Mouse (Mus musculus) heart, embryonic 13.5 days (tissue): ENCODE results near the gene Trpc7. TPM values are rescaled to one million over a fixed set of nuclear protein-coding genes. Genes with fewer than 3 reads are reported as not detected.

ENCODE experiments used
- ATAC-seq: fragments of 200-750 bp; cut with Nextera tagmentation; 2 replicates; pipeline ENCODE4 v1.8.0; 2017; ENCODE audit warnings: moderate TSS enrichment; ENCODE audit not compliant: insufficient number of reproducible peaks, low FRiP score, low TSS enrichment; ENCODE audit errors: extremely low read depth
- H3K27ac ChIP-seq: fragments of 300-500 bp; sonication (generic); replicated peaks from 2 replicates; pipeline ENCODE4 v1.5.1; 2015; ENCODE audit warnings: moderate library complexity, mild to moderate bottlenecking, inconsistent platforms
- H3K27me3 ChIP-seq: fragments of 300-500 bp; sonication (generic); replicated peaks from 2 replicates; pipeline ENCODE4 v1.6.1; 2015; ENCODE audit warnings: mild to moderate bottlenecking, inconsistent platforms
- H3K36me3 ChIP-seq: fragments of 300-500 bp; sonication (generic); 2 replicates; pipeline ENCODE4 v1.6.1; 2015; ENCODE audit warnings: mild to moderate bottlenecking, inconsistent platforms
- H3K4me1 ChIP-seq: fragments of 300-500 bp; sonication (generic); 2 replicates; pipeline ENCODE4 v1.6.1; 2015; ENCODE audit warnings: inconsistent platforms
- H3K4me2 ChIP-seq: fragments of 300-500 bp; sonication (generic); 2 replicates; pipeline ENCODE4 v1.6.1; 2015; ENCODE audit warnings: inconsistent platforms, mild to moderate bottlenecking, moderate library complexity
- H3K4me3 ChIP-seq: fragments of 300-500 bp; sonication (generic); 2 replicates; pipeline ENCODE4 v1.5.1; 2015; ENCODE audit warnings: moderate library complexity, mild to moderate bottlenecking, inconsistent platforms
- H3K9ac ChIP-seq: fragments of 300-500 bp; sonication (generic); 2 replicates; pipeline ENCODE4 v1.6.1; 2015; ENCODE audit warnings: inconsistent platforms, mild to moderate bottlenecking, moderate library complexity
- H3K9me3 ChIP-seq: fragments of 300-500 bp; sonication (generic); 2 replicates; pipeline ENCODE4 v1.6.1; 2016; ENCODE audit warnings: inconsistent platforms
- WGBS: fragments of 180-500 bp; shearing (Covaris S2); methylation state at CpG from one replicate; pipeline ENCODE4 v1.1.7; 2015; ENCODE audit warnings: mixed read lengths; 5-methylcytosine and 5-hydroxymethylcytosine counted together
- polyA plus RNA-seq: library from polyadenylated mRNA; unstranded; fragments of >200 nt; fragmentation: Nextera tagmentation; extraction: Ambion mirVana; gene quantifications from 2 replicates; pipeline ENCODE4 v1.2.1, GENCODE M21; 2015

Trpc7 gene
- polyA plus RNA-seq, 1 experiment from 2014 or later = 0.05 TPM

DNA sequence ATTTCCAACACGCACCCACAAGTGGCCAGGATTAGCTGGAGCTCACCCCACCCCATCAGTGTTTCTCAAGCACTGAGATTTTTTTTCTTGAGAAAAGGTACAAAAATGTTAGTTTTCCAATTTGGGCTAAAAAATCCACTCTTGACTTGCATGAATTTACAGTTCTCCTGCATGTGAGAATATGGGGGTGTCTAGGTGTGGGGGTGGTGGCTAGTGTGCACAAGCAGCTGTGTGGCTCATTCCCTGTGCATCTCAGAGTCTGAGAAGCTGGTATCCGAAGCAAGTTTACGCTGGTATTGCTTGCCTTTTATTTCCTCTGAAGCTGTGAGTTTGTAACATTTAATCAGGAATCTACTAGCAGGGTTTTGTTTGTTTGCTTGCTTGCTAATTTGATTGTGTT is 105.1 kb downstream of the Trpc7 start:
- Histone ChIP-seq H3K4me3 (no peak overlapping the region), H3K36me3 (no peaks in the 10 kb centered on the region), H3K27me3 (peaks cover 3% of the 10 kb centered on the region; the same call in 1 of the 2 replicates), H3K27ac (no peak overlapping the region), H3K4me1 (peaks cover 17% of the 10 kb centered on the region), H3K4me2 (no peak overlapping the region), H3K9ac (no peak overlapping the region), H3K9me3 (no peaks in the 10 kb centered on the region)
- WGBS = 90% methylated on average over 3 of the region's 3 CpGs
- ATAC-seq = no peak

DNA sequence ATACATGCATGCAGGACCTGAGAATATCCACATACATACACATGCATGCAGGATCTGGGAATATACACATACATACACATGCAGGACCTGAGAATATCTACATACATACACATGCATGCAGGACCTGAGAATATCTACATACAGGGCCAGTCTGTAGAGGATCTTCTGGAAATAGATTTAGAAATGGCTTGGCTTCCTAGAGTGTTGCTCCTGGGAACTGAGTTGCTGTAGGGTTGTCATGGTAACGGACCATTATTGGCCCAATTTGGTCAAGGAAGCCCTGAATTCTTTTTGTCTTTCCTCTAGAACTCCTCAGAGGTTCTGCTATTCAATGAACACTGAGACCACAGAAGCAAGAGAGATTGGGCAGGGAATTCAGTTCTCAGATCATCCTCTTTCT is 113.2 kb downstream of the Trpc7 start:
- peaks cover 4% of the 10 kb centered on the region; the same call in 1 of the 2 replicates for H3K9me3 ChIP-seq
- H3K9ac ChIP-seq = no peak overlapping the region
- no peak overlapping the region for H3K4me3 ChIP-seq
- peaks cover 36% of the 10 kb centered on the region for H3K4me1 ChIP-seq
- H3K27ac ChIP-seq = no peak overlapping the region
- no peak for ATAC-seq
- 78% methylated on average over 1 of the region's 1 CpGs for WGBS
- H3K4me2 ChIP-seq = no peak overlapping the region
- H3K36me3 ChIP-seq = no peaks in the 10 kb centered on the region
- no peaks in the 10 kb centered on the region for H3K27me3 ChIP-seq

DNA sequence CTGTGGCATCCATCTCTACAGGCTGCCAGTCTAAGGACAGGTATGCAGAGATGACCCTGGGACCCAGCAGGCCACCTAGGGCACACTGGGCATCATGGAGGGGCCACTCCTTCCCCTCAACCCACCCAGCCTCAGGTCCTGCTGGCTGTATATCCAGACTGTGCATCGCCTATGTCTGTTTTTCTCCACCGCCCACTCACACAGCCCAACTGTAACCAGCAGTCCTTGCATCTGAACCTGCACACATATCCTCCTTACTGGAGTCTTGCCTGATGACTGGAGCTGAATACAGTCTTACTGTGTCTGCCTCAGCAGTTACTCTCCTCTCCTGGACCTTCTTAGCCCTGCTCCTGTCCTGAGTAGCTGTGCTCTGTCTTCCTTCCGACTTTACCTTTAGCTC is 114.1 kb downstream of the Trpc7 start:
- 74% methylated on average over 3 of the region's 3 CpGs for WGBS
- Histone ChIP-seq H3K4me1 (peaks cover 45% of the 10 kb centered on the region), H3K9me3 (peaks cover 4% of the 10 kb centered on the region; the same call in 1 of the 2 replicates), H3K4me3 (no peak overlapping the region), H3K4me2 (no peak overlapping the region), H3K27me3 (no peaks in the 10 kb centered on the region), H3K27ac (no peak overlapping the region), H3K36me3 (no peaks in the 10 kb centered on the region), H3K9ac (no peak overlapping the region)
- ATAC-seq = no peak

DNA sequence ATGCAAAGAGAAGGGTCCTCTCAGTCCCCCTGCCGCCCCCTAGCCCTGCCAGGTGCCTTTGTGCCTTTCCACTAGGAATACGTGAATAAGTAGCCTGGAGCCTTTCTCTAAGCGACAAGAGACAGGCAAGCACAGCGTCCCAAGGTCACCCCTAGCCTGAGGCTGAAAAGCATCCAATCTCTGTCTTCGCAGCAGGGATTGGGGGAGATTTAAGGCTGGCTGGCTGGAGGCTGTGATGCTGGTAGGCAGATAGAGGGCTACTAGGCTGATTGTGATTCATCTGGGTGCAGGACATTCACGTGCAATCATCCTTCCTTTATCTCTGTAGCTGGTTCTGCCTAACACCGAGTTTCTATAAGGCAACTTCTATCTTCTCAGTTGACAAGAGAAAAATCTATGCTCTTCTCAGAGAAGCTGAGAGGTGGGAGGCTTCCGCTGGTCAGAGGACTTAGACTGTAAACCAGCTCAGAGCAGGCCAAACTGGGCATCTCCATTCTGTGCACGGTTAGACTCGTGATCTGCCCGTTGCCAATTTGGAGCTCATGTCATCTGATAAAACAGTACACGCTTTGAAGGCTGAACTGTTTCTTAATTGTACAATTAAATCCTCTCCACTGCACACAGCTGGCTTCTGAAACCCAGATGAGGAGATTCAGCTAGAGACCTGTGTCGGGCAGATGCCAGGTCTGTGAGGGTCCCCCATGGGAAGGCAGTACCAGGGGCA is 114.9 kb downstream of the Trpc7 start:
- ATAC-seq = no peak
- no peaks in the 10 kb centered on the region for H3K36me3 ChIP-seq
- H3K27ac ChIP-seq = no peak overlapping the region; the same call in 1 of the 2 replicates
- H3K4me1 ChIP-seq = peaks cover 53% of the 10 kb centered on the region
- peaks cover 4% of the 10 kb centered on the region; the same call in 1 of the 2 replicates for H3K9me3 ChIP-seq
- H3K27me3 ChIP-seq = no peaks in the 10 kb centered on the region
- WGBS = 50% methylated on average over 13 of the region's 13 CpGs
- no peak overlapping the region for H3K4me3 ChIP-seq
- H3K9ac ChIP-seq = no peak overlapping the region
- H3K4me2 ChIP-seq = no peak overlapping the region

DNA sequence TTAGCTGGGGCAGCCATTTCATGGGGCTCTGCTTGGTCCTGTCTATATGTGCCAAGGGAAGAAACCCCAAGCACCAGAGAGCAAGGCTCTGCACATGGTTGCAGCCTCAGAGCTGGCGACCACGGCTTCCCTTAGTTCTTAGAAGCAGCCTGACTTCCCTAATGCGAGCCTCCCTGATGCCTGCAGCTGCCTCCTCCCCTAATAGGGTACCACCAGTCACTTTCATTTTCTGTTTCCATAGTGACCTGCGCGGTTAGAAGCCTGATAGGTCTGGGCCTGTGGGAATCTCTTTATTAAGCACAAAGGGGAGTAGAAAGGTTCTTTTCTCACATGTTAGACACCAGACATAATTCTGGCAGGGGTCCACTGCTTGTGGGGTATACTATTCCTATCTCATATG is 121.5 kb downstream of the Trpc7 start:
- Histone ChIP-seq H3K27ac (no peak overlapping the region), H3K9ac (no peak overlapping the region), H3K9me3 (no peaks in the 10 kb centered on the region), H3K4me3 (no peak overlapping the region), H3K27me3 (no peaks in the 10 kb centered on the region), H3K4me2 (no peak overlapping the region), H3K36me3 (no peaks in the 10 kb centered on the region), H3K4me1 (peaks cover 51% of the 10 kb centered on the region)
- WGBS = 52% methylated on average over 5 of the region's 5 CpGs
- no peak for ATAC-seq

DNA sequence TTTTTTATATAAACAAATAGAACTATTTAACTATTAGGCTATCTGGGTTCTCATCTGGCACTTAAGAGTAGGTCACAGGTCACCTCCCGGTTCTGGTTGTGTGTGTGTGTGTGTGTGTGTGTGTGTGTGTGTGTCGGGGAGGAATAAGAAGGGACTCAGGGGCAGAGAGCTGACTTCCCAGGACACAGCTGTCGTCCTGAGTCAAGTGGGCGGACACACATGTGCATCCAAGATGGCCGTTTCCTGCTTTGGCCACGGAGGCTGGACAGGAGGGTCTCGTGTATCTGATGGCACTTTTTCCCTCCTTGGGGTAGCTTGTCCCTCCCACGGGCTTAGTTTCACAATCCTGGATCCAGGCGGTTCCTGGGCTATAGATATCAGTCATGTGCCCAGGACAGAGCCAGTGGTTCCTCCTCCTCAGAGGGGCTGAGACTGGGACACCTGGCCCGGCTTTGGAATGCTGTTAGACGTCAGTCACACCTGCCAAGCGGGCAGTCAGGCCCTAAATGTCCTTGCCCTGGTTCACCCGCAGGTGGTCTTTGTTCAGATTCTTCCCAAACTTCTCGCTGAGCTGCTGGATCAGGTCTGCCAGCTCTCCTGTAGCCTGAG is 122.4 kb downstream of the Trpc7 start:
- H3K9me3 ChIP-seq = no peaks in the 10 kb centered on the region
- H3K9ac ChIP-seq = no peak overlapping the region
- no peak for ATAC-seq
- no peak overlapping the region for H3K27ac ChIP-seq
- 47% methylated on average over 14 of the region's 14 CpGs for WGBS
- H3K36me3 ChIP-seq = no peaks in the 10 kb centered on the region
- H3K4me3 ChIP-seq = no peak overlapping the region
- H3K4me1 ChIP-seq = peaks cover 43% of the 10 kb centered on the region
- H3K27me3 ChIP-seq = no peaks in the 10 kb centered on the region
- no peak overlapping the region for H3K4me2 ChIP-seq

DNA sequence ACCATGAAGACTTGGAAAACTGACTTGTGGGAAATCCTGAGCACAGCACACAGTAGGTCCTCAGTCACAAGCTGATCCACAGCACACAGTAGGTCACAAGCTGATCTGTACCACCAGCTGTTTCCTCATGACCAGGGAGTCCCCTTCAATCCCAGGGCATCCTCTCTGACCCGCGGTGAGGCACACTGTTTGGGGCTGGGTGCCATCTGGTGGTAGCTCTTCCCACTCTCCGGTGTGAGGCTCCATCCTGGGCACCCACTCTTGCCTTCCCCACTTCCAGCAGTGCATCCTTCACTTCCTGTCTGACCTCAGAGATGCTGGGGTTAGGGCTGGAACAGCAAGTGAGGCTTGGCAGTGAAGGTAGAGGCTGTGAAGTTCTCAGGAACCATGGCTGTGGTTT is 123.2 kb downstream of the Trpc7 start:
- H3K4me3 ChIP-seq = no peak overlapping the region
- no peak for ATAC-seq
- H3K4me2 ChIP-seq = no peak overlapping the region
- H3K27me3 ChIP-seq = no peaks in the 10 kb centered on the region
- peaks cover 39% of the 10 kb centered on the region for H3K4me1 ChIP-seq
- no peak overlapping the region for H3K9ac ChIP-seq
- 37% methylated on average over 3 of the region's 3 CpGs for WGBS
- no peaks in the 10 kb centered on the region for H3K9me3 ChIP-seq
- H3K27ac ChIP-seq = no peak overlapping the region
- no peaks in the 10 kb centered on the region for H3K36me3 ChIP-seq

DNA sequence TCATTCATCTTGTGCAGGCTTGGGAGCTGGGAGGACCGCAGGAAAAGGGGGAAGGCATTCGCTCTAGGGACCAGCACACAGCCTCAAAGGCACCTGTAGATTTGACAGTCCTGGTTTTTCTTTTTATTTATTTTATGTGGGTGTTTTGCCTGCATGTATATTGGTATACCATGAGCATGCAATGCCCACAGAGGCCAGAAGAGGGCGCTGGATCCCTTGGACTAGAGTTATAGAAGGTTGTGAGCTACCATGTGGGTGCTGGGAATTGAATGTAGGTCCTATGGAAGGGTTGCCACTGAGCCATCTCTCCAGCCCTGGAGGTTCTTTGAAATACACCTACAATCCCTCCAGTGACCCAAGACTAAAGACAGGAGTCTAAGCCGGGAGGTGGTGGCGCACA is 125.0 kb downstream of the Trpc7 start:
- no peak overlapping the region for H3K27ac ChIP-seq
- 62% methylated on average over 5 of the region's 5 CpGs for WGBS
- no peak overlapping the region for H3K4me2 ChIP-seq
- no peaks in the 10 kb centered on the region for H3K36me3 ChIP-seq
- no peak overlapping the region for H3K9ac ChIP-seq
- H3K27me3 ChIP-seq = no peaks in the 10 kb centered on the region
- no peaks in the 10 kb centered on the region for H3K9me3 ChIP-seq
- H3K4me1 ChIP-seq = peaks cover 32% of the 10 kb centered on the region
- no peak for ATAC-seq
- no peak overlapping the region for H3K4me3 ChIP-seq

DNA sequence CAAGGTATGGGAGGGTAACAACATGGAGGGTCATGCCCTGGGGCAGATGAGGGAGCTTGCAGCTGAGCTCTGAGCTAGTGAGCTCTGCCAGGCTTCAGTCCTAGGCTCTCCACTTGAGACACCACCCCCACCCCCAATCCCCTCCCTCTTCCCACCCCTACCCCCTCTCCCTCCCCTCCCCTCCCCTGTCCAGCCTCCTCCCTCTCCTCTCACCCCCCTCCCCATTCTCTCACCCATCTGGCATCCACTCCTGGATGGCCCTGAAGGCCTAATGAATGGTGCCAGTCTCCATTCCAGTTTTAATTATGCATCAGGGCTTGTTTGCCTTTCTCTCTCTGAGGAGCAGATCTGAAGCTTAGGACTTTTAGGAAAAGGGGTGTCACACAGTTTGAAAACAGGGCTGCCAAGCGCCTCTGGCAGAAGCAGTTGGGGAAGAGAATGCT is 125.6 kb downstream of the Trpc7 start:
- H3K4me1 ChIP-seq = peaks cover 37% of the 10 kb centered on the region
- H3K36me3 ChIP-seq = no peaks in the 10 kb centered on the region
- ATAC-seq = no peak
- WGBS = 36% methylated on average over 1 of the region's 1 CpGs
- H3K9me3 ChIP-seq = no peaks in the 10 kb centered on the region
- 0 out of 2 replicates have a peak overlapping the region, but pooled peaks have one; percentile 19 for H3K9ac ChIP-seq
- H3K27ac ChIP-seq = no peak overlapping the region
- no peak overlapping the region for H3K4me2 ChIP-seq
- H3K27me3 ChIP-seq = no peaks in the 10 kb centered on the region
- H3K4me3 ChIP-seq = no peak overlapping the region

DNA sequence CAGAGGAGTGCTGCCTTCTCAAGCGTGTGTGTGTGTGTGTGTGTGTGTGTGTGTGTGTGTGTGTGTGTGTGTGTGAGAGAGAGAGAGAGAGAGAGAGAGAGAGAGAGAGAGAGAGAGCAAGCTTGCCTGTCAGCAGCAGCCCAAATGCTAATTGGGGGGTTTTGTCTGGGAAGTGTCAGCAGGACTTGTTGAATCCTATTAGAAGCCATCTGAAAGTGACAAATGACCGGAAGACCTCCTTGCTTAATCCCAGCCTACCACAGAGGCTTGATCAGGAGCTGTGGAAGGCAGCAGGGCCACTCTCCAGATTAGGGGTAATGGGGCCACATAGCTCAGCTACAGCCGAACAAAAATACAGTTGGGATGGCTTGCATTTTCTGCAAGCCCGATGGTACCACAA is 126.4 kb downstream of the Trpc7 start:
- Histone ChIP-seq H3K4me3 (no peak overlapping the region), H3K4me2 (no peak overlapping the region), H3K27ac (no peak overlapping the region), H3K27me3 (no peaks in the 10 kb centered on the region), H3K9ac (0 out of 2 replicates have a peak overlapping the region, but pooled peaks have one; percentile 19), H3K36me3 (no peaks in the 10 kb centered on the region), H3K9me3 (no peaks in the 10 kb centered on the region), H3K4me1 (peaks cover 41% of the 10 kb centered on the region)
- WGBS = 28% methylated on average over 4 of the region's 4 CpGs
- no peak for ATAC-seq

DNA sequence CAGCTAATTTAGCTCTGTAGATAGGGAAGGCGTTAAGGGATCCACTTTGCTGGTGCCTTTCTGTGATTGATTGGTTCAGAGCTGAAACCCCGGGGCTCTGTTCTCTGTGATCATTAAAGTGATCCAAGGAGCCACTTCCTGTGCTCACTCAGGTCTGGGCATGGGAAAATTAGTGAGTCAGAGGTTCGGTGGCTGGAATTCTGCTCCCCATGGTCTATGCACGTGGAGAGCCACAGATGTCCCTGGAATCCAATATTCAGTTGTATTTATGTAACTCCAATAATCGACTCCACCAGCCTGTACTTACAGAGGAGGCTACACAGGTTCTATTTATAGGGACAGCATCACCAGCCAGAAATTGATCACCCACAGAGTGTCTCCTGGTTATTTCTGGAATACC is 129.6 kb downstream of the Trpc7 start:
- no peaks in the 10 kb centered on the region for H3K36me3 ChIP-seq
- peaks cover 27% of the 10 kb centered on the region for H3K27me3 ChIP-seq
- peaks cover 34% of the 10 kb centered on the region for H3K4me1 ChIP-seq
- H3K4me3 ChIP-seq = no peak overlapping the region
- peak overlapping the region; percentile 65 for H3K4me2 ChIP-seq
- 0 out of 2 replicates have a peak overlapping the region, but pooled peaks have one; percentile 16 for H3K27ac ChIP-seq
- no peaks in the 10 kb centered on the region for H3K9me3 ChIP-seq
- ATAC-seq = no peak
- H3K9ac ChIP-seq = 0 out of 2 replicates have a peak overlapping the region, but pooled peaks have one; percentile 5
- WGBS = 21% methylated on average over 5 of the region's 5 CpGs
